Mouse (Mus musculus): ENCODE data around the gene Hs2st1.

Hs2st1 gene

DNA sequence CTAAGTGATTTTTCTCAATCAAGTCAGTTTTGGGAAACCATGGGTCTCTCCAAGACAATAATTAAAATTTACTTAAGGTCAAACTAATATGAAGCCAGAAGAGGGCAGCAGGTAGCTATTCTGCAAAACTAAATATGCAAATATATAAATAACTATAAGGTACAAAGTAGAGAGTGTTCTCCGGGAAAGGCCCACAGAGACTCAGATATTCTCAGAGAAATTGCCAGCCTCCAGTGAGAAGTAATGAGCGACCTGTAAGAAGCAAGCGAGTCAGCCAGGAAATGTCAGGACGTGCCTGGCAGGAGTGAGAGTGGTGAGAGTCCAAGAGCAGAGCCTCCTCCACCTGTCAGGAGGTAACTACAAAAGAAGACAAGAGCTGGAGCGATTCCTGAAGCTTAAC, 39.0 kb downstream of the Hs2st1 start:
- in situ Hi-C loops (cut with MboI; ENCODE audit: low pct_unique_long_range_greater_than_20kb in 1 of 2, low sequenced_read_pairs in 2 of 2, unreplicated experiment in 1 of 2), result no loop called here

DNA sequence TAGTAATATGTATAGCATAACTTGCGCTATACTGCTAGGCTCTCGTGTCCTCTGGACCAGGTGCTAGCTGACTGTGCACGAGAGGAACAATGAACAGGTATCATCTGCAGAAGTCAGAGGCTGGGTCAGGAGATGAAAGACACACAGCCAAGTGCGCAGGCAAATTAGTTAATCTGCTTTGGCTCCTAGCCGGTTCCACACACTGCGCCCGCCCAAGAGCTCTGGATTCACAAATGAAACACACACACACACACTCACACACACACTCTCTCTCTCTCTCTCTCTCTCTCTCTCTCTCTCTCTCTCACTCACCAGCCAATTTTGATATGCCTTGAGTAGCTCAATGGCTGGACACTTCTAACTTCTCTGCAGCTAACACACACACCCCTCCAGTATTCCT, 42.1 kb downstream of the Hs2st1 start:
- in situ Hi-C loops (cut with MboI; ENCODE audit: low pct_unique_long_range_greater_than_20kb in 1 of 2, low sequenced_read_pairs in 2 of 2, unreplicated experiment in 1 of 2), result no loop called here

DNA sequence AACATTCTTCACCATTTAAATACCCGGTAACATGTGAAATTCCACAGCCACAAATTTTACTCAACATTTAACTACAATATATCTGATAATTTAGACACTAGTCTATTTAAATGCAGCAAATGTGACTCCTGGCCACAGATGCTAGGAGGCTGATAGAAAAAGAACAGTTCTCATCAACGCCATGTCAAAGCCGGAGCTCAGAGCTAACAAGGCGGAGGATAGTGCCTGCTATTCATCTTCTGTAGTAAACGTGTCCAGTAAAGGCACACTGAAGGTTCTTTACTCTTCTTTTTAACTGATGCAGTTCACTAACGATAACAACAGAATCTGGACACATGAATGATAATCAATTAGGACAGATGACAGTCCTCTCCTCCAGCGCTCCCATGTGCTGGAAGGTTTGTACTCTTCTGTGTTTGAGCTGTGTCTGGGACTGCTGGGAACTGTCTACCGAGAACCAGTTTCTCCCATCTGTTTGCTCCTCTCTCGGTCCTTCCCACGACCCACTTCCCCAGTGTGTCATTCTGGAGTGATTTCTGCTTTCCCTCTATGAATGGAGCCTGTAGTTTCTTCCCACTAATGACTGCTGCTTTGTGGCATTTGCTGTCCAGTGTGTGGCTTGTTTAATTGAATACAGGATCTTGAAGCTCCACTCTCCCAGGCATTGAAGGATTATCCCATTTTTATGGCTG, 50.3 kb downstream of the Hs2st1 start:
- in situ Hi-C loops (cut with MboI; ENCODE audit: low pct_unique_long_range_greater_than_20kb in 1 of 2, low sequenced_read_pairs in 2 of 2, unreplicated experiment in 1 of 2), result no loop called here

DNA sequence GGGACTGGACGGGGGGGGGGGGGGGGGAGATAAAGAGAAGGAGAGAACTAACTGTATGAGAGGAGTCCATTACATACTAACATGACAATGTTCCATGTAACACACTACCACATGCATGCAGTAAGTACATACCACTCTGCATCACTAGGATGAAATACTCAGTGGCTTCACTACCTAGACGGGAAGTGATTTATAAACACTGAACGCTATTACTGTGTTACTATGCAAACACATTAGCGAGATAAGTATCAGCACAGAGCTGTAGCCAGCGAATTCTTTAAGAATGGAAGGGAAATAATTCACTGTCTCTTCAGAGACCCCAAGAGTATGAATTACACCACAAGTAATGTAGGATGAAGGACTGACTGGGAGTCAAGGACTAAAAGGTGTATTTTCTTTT, 51.1 kb downstream of the Hs2st1 start:
- in situ Hi-C loops (cut with MboI; ENCODE audit: low pct_unique_long_range_greater_than_20kb in 1 of 2, low sequenced_read_pairs in 2 of 2, unreplicated experiment in 1 of 2), result no loop called here

GRCm38 (mm10) chr3:144515286-144515685, 54.7 kb downstream of the Hs2st1 start:
- in situ Hi-C loops (cut with MboI; ENCODE audit: low pct_unique_long_range_greater_than_20kb in 1 of 2, low sequenced_read_pairs in 2 of 2, unreplicated experiment in 1 of 2), result no loop called here

- in situ Hi-C loops (cut with MboI; ENCODE audit: low pct_unique_long_range_greater_than_20kb in 1 of 2, low sequenced_read_pairs in 2 of 2, unreplicated experiment in 1 of 2), result no loop called here
These were observed 55.9 kb downstream of the Hs2st1 start for GRCm38 (mm10) chr3:144514122-144514505.

DNA sequence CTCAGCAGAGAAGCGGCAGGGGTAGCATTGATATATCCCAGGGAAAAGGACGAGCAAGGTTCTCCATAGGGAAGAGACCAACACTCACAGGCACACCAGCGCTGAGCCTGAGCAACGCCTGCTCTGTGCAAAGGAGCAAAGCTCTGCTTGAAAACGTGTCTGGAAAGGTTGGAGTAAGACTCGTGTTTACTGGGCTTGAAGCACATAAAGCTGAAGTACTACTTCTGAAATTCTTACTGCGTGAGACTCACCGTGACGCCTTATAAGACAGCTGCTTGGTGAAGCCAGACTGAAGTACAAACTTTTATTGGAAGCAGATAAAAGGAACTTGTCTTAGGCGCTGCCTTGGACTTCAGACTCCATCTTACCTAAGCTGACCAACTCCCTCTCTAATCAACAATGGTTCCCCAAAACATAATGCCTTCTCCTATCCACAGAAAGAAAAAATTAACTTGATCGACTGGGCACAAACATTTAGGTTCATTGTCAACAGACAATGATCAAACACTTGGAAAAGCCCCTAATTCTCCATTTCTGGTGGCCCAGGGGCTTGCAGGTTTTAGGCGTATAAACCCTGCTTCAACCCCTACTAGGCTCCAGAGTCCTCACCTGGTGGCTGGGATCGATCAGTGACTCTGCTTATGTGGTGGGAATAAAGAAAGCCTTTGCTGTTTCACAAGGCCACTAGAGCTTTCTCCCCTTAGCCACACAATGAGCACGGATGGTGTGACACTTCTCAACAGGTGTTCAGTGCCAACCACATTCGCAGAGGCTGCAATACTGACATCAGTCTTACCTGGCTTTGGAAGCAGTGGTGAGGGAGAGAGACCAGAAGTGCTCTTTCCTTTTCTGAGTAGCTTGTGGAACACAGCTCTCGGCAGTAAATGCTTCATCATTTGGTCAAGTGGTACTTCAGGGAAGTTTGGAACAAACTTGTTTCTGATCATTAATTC, 56.5 kb downstream of the Hs2st1 start:
- in situ Hi-C loops (cut with MboI; ENCODE audit: low pct_unique_long_range_greater_than_20kb in 1 of 2, low sequenced_read_pairs in 2 of 2, unreplicated experiment in 1 of 2), result no loop called here

GRCm38 (mm10) chr3:144510724-144511123, 59.3 kb downstream of the Hs2st1 start:
- in situ Hi-C loops (cut with MboI; ENCODE audit: low pct_unique_long_range_greater_than_20kb in 1 of 2, low sequenced_read_pairs in 2 of 2, unreplicated experiment in 1 of 2), result no loop called here

DNA sequence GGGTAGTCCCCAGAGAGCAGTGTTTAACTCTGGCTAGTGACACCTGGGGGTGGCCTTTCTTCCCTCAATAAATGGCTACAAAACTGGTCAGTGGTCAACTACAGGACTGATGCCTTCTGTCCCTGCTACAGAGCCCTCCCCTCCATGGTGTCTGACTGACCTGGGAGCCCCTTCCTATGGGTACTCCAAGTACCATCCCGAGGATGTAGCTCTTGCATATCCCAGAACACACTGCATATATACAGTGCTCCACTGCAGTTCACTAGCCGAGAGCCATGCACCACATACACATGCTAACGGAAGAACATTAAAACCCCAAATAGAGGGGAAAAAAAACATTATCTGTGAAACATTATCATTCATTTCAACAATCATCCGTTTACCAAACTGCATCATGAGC, 61.6 kb downstream of the Hs2st1 start:
- in situ Hi-C loops (cut with MboI; ENCODE audit: low pct_unique_long_range_greater_than_20kb in 1 of 2, low sequenced_read_pairs in 2 of 2, unreplicated experiment in 1 of 2), result no loop called here

GRCm38 (mm10) chr3:144507885-144508284, 62.1 kb downstream of the Hs2st1 start:
- in situ Hi-C loops (cut with MboI; ENCODE audit: low pct_unique_long_range_greater_than_20kb in 1 of 2, low sequenced_read_pairs in 2 of 2, unreplicated experiment in 1 of 2), result no loop called here

DNA sequence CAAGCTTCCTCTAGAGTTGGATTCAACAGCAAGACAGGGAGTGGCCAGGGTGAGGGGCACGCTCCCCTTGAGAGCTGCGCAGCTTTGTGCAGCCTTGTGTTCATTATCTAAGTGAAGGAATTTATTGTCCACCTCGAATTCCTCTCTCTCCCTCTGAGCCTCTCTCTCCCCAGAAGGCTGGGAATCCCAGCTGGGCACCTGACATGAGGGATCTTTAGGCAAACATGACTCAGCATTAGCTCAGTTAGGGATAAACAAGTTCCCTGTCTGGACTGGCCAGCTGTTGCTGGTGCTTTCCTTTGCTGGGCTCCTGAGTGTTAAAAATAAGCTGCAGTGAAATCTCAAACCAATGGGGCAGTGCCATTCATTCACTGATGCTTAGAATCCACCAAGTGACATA, 63.8 kb downstream of the Hs2st1 start:
- in situ Hi-C loops (cut with MboI; ENCODE audit: low pct_unique_long_range_greater_than_20kb in 1 of 2, low sequenced_read_pairs in 2 of 2, unreplicated experiment in 1 of 2), result no loop called here

DNA sequence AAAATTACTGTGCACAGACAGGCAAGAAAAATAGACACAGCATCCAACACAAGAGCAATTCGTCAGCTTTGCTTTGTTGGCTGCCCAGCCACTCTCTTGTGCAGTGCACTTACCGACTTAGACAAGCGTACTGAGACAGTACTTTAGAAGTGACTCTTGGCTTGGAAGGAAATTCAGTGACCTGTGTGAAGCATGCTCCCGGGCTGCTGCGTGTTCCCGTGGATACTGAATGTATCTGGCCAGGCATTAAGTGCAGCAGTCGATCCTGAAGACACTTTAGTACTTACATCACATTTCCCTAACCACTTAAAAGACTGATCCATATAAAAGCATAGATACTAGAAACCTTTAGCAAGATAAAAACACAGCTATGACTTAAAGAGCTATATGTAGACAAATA, 68.1 kb downstream of the Hs2st1 start:
- in situ Hi-C loops (cut with MboI; ENCODE audit: low pct_unique_long_range_greater_than_20kb in 1 of 2, low sequenced_read_pairs in 2 of 2, unreplicated experiment in 1 of 2), result no loop called here

GRCm38 (mm10) chr3:144496762-144497161, 73.2 kb downstream of the Hs2st1 start:
- in situ Hi-C loops (cut with MboI; ENCODE audit: low pct_unique_long_range_greater_than_20kb in 1 of 2, low sequenced_read_pairs in 2 of 2, unreplicated experiment in 1 of 2), result loop anchor here in 1 of 2 experiments (10.0 kb wide), 1 partner anchor 118 kb away; no protein-coding TSS in a partner anchor

DNA sequence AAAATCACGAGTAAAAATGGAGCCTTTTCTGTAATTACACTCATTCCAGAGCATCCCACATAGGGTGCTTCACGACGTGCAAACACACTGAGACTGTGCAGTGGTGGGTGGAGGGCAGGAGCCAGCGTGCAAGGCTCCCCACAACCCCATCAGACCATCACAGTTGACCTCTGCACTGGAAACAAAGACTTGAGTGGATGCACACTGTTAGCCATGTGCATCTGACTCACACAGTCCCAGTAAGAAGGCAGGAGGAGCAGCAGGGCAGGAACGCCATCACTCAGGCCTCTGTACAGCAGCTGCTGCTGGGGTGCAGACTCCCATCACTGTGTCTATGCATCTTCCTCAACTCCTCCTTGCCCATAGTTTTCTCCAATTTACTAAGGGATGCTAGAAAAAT, 75.1 kb downstream of the Hs2st1 start:
- in situ Hi-C loops (cut with MboI; ENCODE audit: low pct_unique_long_range_greater_than_20kb in 1 of 2, low sequenced_read_pairs in 2 of 2, unreplicated experiment in 1 of 2), result loop anchor here in 1 of 2 experiments (10.0 kb wide), 1 partner anchor 120 kb away; no protein-coding TSS in a partner anchor

- in situ Hi-C loops (cut with MboI; ENCODE audit: low pct_unique_long_range_greater_than_20kb in 1 of 2, low sequenced_read_pairs in 2 of 2, unreplicated experiment in 1 of 2), result no loop called here
These were observed 81.2 kb downstream of the Hs2st1 start for GRCm38 (mm10) chr3:144488787-144489186.

DNA sequence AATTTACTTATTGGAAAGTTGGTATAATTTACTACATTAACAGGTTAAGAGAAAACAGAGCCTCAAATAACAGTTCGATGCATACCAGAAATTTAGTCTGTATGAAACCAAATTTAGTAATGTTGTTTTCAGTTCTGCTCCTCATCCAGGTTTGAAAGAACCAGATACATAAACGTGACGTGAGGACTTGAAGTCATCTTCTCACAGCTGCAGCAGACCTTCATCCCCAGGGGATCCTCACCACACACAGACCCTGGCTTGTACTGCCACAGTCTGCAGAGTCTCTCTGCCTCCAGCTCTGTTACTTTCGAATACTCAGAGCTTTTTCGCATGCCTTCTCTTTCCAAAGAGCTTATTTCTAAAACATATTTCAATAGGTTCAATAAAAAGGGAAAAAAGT, 89.4 kb downstream of the Hs2st1 start:
- in situ Hi-C loops (cut with MboI; ENCODE audit: low pct_unique_long_range_greater_than_20kb in 1 of 2, low sequenced_read_pairs in 2 of 2, unreplicated experiment in 1 of 2), result no loop called here

DNA sequence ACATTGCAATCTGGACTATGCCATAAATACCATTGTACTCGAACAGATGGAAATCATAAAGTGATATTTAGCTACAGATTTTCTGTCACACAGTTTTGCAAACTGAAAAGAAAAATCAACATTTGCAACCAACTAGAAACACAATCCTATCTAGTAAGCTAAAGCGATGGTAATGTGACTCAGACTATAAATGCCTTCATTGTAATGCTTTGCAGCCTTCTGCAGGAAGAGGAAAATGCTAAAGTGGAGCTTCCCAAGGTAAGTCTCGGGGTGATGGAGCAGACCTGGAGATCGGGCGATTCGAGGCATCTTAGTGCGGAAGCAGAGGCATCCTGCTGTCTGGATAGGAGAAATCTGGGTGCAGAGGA, 91.6 kb downstream of the Hs2st1 start:
- in situ Hi-C loops (cut with MboI; ENCODE audit: low pct_unique_long_range_greater_than_20kb in 1 of 2, low sequenced_read_pairs in 2 of 2, unreplicated experiment in 1 of 2), result no loop called here

DNA sequence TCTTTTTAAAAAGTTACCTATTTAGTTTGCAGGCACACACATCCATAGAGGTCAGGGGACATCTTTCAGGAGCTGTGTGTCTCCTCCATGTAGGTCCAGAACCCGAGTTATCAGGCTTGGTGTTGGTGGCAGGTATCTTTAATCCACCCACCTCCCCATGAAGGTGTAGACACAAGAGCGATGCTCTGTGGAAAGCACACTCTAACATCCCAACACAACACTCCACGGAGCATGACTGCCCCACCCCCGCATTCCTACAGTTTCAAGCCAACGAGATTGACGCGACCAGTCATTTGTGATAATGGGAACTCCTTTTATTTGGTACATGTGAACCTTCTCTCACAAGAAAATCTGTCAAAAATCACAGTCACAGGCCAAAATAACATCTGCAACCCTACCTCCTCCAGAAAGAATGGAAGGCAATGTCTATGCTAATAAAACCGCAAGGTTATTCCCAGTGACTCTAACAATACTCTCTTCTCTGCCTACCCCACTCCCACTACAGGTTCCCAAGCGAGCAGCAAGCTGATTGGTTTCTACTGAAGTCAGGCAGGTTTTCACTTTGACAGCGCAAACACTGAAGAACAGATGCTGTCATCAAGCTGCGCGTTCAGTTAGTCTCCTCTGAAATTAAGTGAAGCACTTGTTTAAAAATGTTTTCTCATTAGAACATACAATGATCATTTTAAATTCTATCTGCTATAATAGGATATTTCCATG, 92.1 kb downstream of the Hs2st1 start:
- in situ Hi-C loops (cut with MboI; ENCODE audit: low pct_unique_long_range_greater_than_20kb in 1 of 2, low sequenced_read_pairs in 2 of 2, unreplicated experiment in 1 of 2), result no loop called here

GRCm38 (mm10) chr3:144475891-144476290, 94.1 kb downstream of the Hs2st1 start:
- in situ Hi-C loops (cut with MboI; ENCODE audit: low pct_unique_long_range_greater_than_20kb in 1 of 2, low sequenced_read_pairs in 2 of 2, unreplicated experiment in 1 of 2), result no loop called here
